Mouse (Mus musculus) ES-E14 (cell line): ENCODE measurements around the gene Camkk2. TPM values are rescaled to one million over a fixed set of nuclear protein-coding genes. Genes with fewer than 3 reads are reported as not detected.

ENCODE experiments used
- DNase-seq: peaks from one replicate; pipeline ENCODE4 v3.0.0-alpha.2; 2013; ENCODE audit warnings: low read depth, low spot score
- H3K27ac ChIP-seq: 2 replicates; pipeline ENCODE4 v1.5.1; 2012; ENCODE audit warnings: low read depth, mild to moderate bottlenecking, low read length, moderate library complexity, mixed read lengths; ENCODE audit not compliant: poor library complexity, insufficient read depth, severe bottlenecking
- H3K36me3 ChIP-seq: 2 replicates; pipeline ENCODE4 v1.6.1; 2012; ENCODE audit warnings: mild to moderate bottlenecking, low read length, moderate library complexity, mixed read lengths; ENCODE audit not compliant: control insufficient read depth, poor library complexity, insufficient read depth, severe bottlenecking
- H3K4me1 ChIP-seq, 2 experiments: fragments of 150-350 bp in 1 of 2; sonication (generic) in 1 of 2; 2 replicates each; pipeline ENCODE4 v1.6.1; 2012; ENCODE audit warnings: low read length in 2 of 2, mild to moderate bottlenecking in 1 of 2, mixed read lengths in 1 of 2; ENCODE audit not compliant: control insufficient read depth in 2 of 2, insufficient read depth in 2 of 2, poor library complexity in 1 of 2
- H3K4me3 ChIP-seq, 2 experiments: fragments of 150-350 bp in 1 of 2; sonication (generic) in 1 of 2; 2 replicates each; pipeline ENCODE4 v1.5.1; 2012; ENCODE audit warnings: low read length in 2 of 2, low read depth in 1 of 2, mild to moderate bottlenecking in 1 of 2, mixed read lengths in 1 of 2; ENCODE audit not compliant: insufficient read depth in 1 of 2, poor library complexity in 1 of 2, severe bottlenecking in 1 of 2
- H3K9ac ChIP-seq: 2 replicates; pipeline ENCODE4 v1.6.1; 2012; ENCODE audit warnings: low read depth, mild to moderate bottlenecking, low read length, mixed read lengths; ENCODE audit not compliant: poor library complexity, insufficient read depth, severe bottlenecking
- H3K9me3 ChIP-seq: fragments of 150-350 bp; sonication (generic); 2 replicates; pipeline ENCODE4 v1.6.1; 2012; ENCODE audit warnings: low read depth, mild to moderate bottlenecking, low read length; ENCODE audit not compliant: control insufficient read depth, insufficient read depth
- CHD2 ChIP-seq: IDR thresholded peaks from 2 replicates; pipeline ENCODE4 v1.6.1; 2014; ENCODE audit warnings: mild to moderate bottlenecking, low read depth, low read length, inconsistent platforms
- HCFC1 ChIP-seq: IDR thresholded peaks from 2 replicates; pipeline ENCODE4 v1.6.1; 2012; ENCODE audit warnings: low read length, inconsistent platforms, borderline replicate concordance; ENCODE audit not compliant: insufficient read depth
- MAFK ChIP-seq: IDR thresholded peaks from 2 replicates; pipeline ENCODE4 v1.6.1; 2014; ENCODE audit warnings: mild to moderate bottlenecking, low read depth, low read length, inconsistent platforms; ENCODE audit not compliant: insufficient read depth
- ZC3H11A ChIP-seq: IDR thresholded peaks from 2 replicates; pipeline ENCODE4 v1.6.1; 2012; ENCODE audit warnings: low read depth, mild to moderate bottlenecking, inconsistent platforms, low read length, borderline replicate concordance
- ZNF384 ChIP-seq: IDR thresholded peaks from 2 replicates; pipeline ENCODE4 v1.6.1; 2012; ENCODE audit warnings: low read depth, low read length, inconsistent platforms
- in situ Hi-C, 2 experiments: fragments of 600-800 bp; cut with MboI; formaldehyde crosslinking; loops; one replicate each; pipeline ENCODE4 v1.15.1; 2025; ENCODE audit warnings: low sequenced_read_pairs in 2 of 2, inconsistent platforms in 1 of 2; ENCODE audit not compliant: unreplicated experiment in 2 of 2
- total RNA-seq: library from RNA; depleted of rRNA; stranded (reverse); fragments of 300-350 nt; gene quantifications from 2 replicates; pipeline ENCODE4 v1.2.3, GENCODE M21; 2012

Gene Camkk2
- total RNA-seq, 1 experiment: 12.7 TPM

- Histone ChIP-seq H3K4me3 (no peak overlapping the region), H3K27ac (no peak overlapping the region), H3K4me1 (peaks cover 0 to 11% of the 10 kb centered on the region in 2 experiments; a peak in 1 of 4 replicates), H3K9ac (no peak overlapping the region), H3K36me3 (peaks cover 70% of the 10 kb centered on the region), H3K9me3 (no peaks in the 10 kb centered on the region)
- in situ Hi-C loops: no loop called here
- no peak for DNase-seq
- TF ChIP-seq MAFK (no peak), HCFC1 (no peak), ZC3H11A (no peak), CHD2 (no peak), ZNF384 (no peak)
Measured at GRCm38 (mm10) chr5:122802706-122803105, 23.5 kb upstream of the Camkk2 start.

- H3K4me1 ChIP-seq: peaks cover 0 to 11% of the 10 kb centered on the region in 2 experiments; a peak in 1 of 4 replicates
- no peaks in the 10 kb centered on the region for H3K9me3 ChIP-seq
- TF ChIP-seq ZC3H11A (no peak), CHD2 (no peak), ZNF384 (no peak), HCFC1 (no peak), MAFK (no peak)
- no peak for DNase-seq
- H3K9ac ChIP-seq: no peak overlapping the region
- no peak overlapping the region for H3K27ac ChIP-seq
- peaks cover 67% of the 10 kb centered on the region for H3K36me3 ChIP-seq
- in situ Hi-C loops: no loop called here
- H3K4me3 ChIP-seq: no peak overlapping the region
Measured at GRCm38 (mm10) chr5:122801684-122802083, 22.5 kb upstream of the Camkk2 start.

- Histone ChIP-seq H3K27ac (no peak overlapping the region), H3K9ac (no peak overlapping the region), H3K4me3 (no peak overlapping the region), H3K4me1 (peaks cover 0 to 11% of the 10 kb centered on the region in 2 experiments; a peak in 1 of 4 replicates), H3K36me3 (peaks cover 60% of the 10 kb centered on the region), H3K9me3 (no peaks in the 10 kb centered on the region)
- DNase-seq: no peak
- in situ Hi-C loops: no loop called here
- no peak for TF ChIP-seq CHD2
- TF ChIP-seq MAFK: no peak
- TF ChIP-seq ZC3H11A: no peak
- no peak for TF ChIP-seq ZNF384
- no peak for TF ChIP-seq HCFC1
Measured at GRCm38 (mm10) chr5:122800345-122801010, 21.3 kb upstream of the Camkk2 start.

- no peak overlapping the region for H3K27ac ChIP-seq
- H3K36me3 ChIP-seq: peaks cover 55% of the 10 kb centered on the region
- DNase-seq: no peak
- in situ Hi-C loops: no loop called here
- H3K4me3 ChIP-seq: no peak overlapping the region
- H3K9me3 ChIP-seq: no peaks in the 10 kb centered on the region
- peaks cover 0 to 11% of the 10 kb centered on the region in 2 experiments; a peak in 1 of 4 replicates for H3K4me1 ChIP-seq
- TF ChIP-seq ZC3H11A (no peak), MAFK (no peak), ZNF384 (no peak), CHD2 (no peak), HCFC1 (no peak)
- H3K9ac ChIP-seq: no peak overlapping the region
Measured at GRCm38 (mm10) chr5:122799379-122800344, 20.5 kb upstream of the Camkk2 start.
